Mouse (Mus musculus) activated CD4-positive, CD25-positive, alpha-beta regulatory T cell, adult 4 months (primary cell): ENCODE results near the gene Apopt1. TPM values are rescaled to one million over a fixed set of nuclear protein-coding genes. Genes with fewer than 3 reads are reported as not detected.
A peak's percentile ranks its signal among the peaks of the same experiment; 100 is the strongest.

Experiments
- ATAC-seq: one replicate; pipeline ENCODE4 v1.8.0; 2017
- polyA plus RNA-seq, 2 experiments: library from polyadenylated mRNA; unstranded; fragments of 100-300 nt; shearing (Covaris generic); gene quantifications; one replicate each; pipeline ENCODE4 v1.2.1; 2017

The Apopt1 gene
- polyA plus RNA-seq, 2 experiments from 2014 or later = 72.7 to 78.9 TPM

GRCm38 (mm10) chr12:111681305-111681704, 31.8 kb upstream of the Apopt1 start:
- ATAC-seq = no peak

GRCm38 (mm10) chr12:111682003-111682402, 31.1 kb upstream of the Apopt1 start:
- ATAC-seq = no peak

- ATAC-seq = no peak
Measured at GRCm38 (mm10) chr12:111682806-111683205, 30.3 kb upstream of the Apopt1 start.

- ATAC-seq = no peak
Measured at GRCm38 (mm10) chr12:111686390-111686789, 26.7 kb upstream of the Apopt1 start.

- no peak for ATAC-seq
Measured at GRCm38 (mm10) chr12:111687350-111688068, 25.6 kb upstream of the Apopt1 start.

- ATAC-seq = no peak
Measured at GRCm38 (mm10) chr12:111688069-111688428, 25.0 kb upstream of the Apopt1 start.

- ATAC-seq = no peak
Measured at GRCm38 (mm10) chr12:111689426-111689825, 23.6 kb upstream of the Apopt1 start.

- ATAC-seq = peak; percentile 89
Measured at GRCm38 (mm10) chr12:111691346-111691872, 21.7 kb upstream of the Apopt1 start.

- no peak for ATAC-seq
Measured at GRCm38 (mm10) chr12:111692899-111693298, 20.2 kb upstream of the Apopt1 start.

GRCm38 (mm10) chr12:111693341-111694270, 19.5 kb upstream of the Apopt1 start:
- no peak for ATAC-seq

- peak; percentile 47 for ATAC-seq
Measured at GRCm38 (mm10) chr12:111694271-111694781, 18.7 kb upstream of the Apopt1 start.

GRCm38 (mm10) chr12:111694880-111695804, 17.9 kb upstream of the Apopt1 start:
- ATAC-seq = no peak

GRCm38 (mm10) chr12:111696239-111696638, 16.8 kb upstream of the Apopt1 start:
- ATAC-seq = peak; percentile 50

GRCm38 (mm10) chr12:111697708-111698107, 15.4 kb upstream of the Apopt1 start:
- no peak for ATAC-seq

- ATAC-seq = no peak
Measured at GRCm38 (mm10) chr12:111698346-111698913, 14.6 kb upstream of the Apopt1 start.

- no peak for ATAC-seq
Measured at GRCm38 (mm10) chr12:111699542-111699941, 13.5 kb upstream of the Apopt1 start.

- ATAC-seq = no peak
Measured at GRCm38 (mm10) chr12:111700920-111701458, 12.1 kb upstream of the Apopt1 start.

- ATAC-seq = no peak
Measured at GRCm38 (mm10) chr12:111703301-111703700, 9.8 kb upstream of the Apopt1 start.

- ATAC-seq = no peak
Measured at GRCm38 (mm10) chr12:111704609-111705008, 8.5 kb upstream of the Apopt1 start.

- ATAC-seq = no peak
Measured at GRCm38 (mm10) chr12:111705186-111705973, 7.7 kb upstream of the Apopt1 start.

GRCm38 (mm10) chr12:111708181-111708580, 4.9 kb upstream of the Apopt1 start:
- no peak for ATAC-seq
